Mouse (Mus musculus) embryonic fibroblast, embryonic 13.5 days (primary cell): ENCODE measurements at regions not wholly inside any gene's neighbourhood (a gene's known extent, or its start where the extent isn't known, plus 50 kb on each side); places are given as distances from the start of the nearest gene placed in this dataset.

Source experiments
- H3K27ac ChIP-seq: 2 replicates; pipeline ENCODE4 v1.5.1; 2012; ENCODE audit warnings: low read length, control low read depth, inconsistent platforms; ENCODE audit not compliant: insufficient read depth
- H3K4me1 ChIP-seq: 2 replicates; pipeline ENCODE4 v1.6.1; 2011; ENCODE audit warnings: low read length; ENCODE audit not compliant: control insufficient read depth, insufficient read depth
- H3K4me3 ChIP-seq: 2 replicates; pipeline ENCODE4 v1.5.1; 2011; ENCODE audit warnings: mild to moderate bottlenecking, control low read depth, low read length; ENCODE audit not compliant: insufficient read depth
- CTCF ChIP-seq: IDR thresholded peaks from 2 replicates; pipeline ENCODE4 v1.5.1; 2011; ENCODE audit warnings: mild to moderate bottlenecking, control low read depth, low read length, moderate library complexity, borderline replicate concordance; ENCODE audit not compliant: insufficient read depth
- POLR2A ChIP-seq: IDR thresholded peaks from 2 replicates; pipeline ENCODE4 v1.6.1; 2011; ENCODE audit warnings: low read depth, mild to moderate bottlenecking, control low read depth, low read length, moderate library complexity

DNA sequence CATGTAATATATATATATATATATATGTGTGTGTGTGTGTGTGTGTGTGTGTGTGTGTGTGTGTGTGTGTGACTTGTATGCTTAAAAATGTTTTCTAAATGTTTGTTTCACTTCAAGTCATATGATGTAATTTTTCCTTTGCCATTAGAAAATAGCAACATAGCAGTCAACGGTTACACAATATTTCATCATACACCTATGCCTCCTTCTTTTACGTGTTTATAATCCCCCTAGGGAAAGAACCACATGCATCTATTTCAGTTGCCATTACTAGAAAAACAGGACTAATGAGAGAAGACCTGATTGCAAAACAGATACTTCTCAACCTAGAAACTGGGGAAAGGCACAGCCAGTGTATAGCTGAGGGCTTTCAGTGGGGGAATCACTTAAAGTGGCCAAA is 65.2 kb upstream of the Mbnl1 start:
- no peak for TF ChIP-seq POLR2A
- no peak for TF ChIP-seq CTCF
- Histone ChIP-seq H3K4me3 (no peak overlapping the region), H3K4me1 (peaks cover under 1% of the 10 kb centered on the region), H3K27ac (peak overlapping the region; percentile 92)

- Histone ChIP-seq H3K27ac (peak overlapping the region; percentile 97), H3K4me3 (no peak overlapping the region), H3K4me1 (peaks cover 3% of the 10 kb centered on the region)
- TF ChIP-seq CTCF = no peak
- TF ChIP-seq POLR2A = no peak
Measured at GRCm38 (mm10) chr3:60407906-60408305, 64.7 kb upstream of the Mbnl1 start.

DNA sequence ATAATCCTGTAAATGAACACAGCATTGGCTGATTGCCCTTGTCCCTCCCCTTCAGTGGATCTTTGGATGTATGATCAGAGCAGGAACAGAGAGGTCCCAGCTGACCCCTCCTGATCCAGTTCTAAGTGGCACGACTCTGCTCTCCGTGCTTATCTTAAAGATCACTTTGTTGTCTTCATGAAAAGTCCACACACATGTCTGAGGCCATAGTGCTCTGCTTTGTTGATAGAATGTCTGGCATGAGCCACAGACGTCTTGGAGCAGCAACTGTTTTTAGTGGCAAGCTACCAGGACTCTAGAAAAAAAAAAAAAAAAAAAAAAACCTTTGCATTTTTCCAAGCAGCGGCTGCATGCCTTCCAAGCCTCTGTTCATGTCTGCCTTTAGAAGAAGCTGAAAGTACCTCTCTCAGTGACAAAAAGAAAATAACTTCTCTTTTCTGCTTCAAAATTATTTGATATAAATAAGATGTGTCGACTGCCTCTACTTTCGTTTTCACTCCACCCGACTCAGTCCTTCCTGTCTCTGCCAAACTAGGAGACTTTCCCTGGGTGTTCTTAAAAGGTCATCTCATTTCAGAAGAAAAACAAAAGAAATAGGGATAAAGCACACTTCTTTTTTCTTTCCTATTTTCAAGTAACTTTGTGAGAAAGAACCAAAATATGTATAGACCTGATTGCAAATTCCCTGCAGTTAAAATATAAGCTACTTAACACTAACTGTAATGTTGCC is 63.9 kb upstream of the Mbnl1 start:
- peak overlapping the region; percentile 97 for H3K27ac ChIP-seq
- TF ChIP-seq POLR2A (no peak), CTCF (no peak)
- no peak overlapping the region for H3K4me3 ChIP-seq

DNA sequence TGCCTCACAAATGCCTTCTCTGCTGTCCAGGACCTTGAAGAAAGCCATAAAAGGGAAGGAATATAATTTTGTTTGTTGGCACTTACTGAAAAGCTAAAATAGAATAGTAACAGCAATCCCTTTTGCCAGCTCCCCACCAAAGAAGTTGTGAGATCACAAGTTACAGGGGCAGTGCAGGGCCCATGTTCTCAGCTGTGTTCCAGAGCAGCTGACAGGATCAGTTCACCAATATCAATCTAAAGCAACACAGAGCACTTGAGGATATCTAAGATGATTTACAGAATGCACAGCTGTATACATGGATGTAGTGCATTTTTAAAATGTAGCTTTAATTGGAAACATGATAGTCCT is 63.4 kb upstream of the Mbnl1 start:
- peaks cover 3% of the 10 kb centered on the region for H3K4me1 ChIP-seq
- no peak overlapping the region for H3K4me3 ChIP-seq
- peak overlapping the region; percentile 97 for H3K27ac ChIP-seq
- TF ChIP-seq CTCF (no peak), POLR2A (no peak)

More for the DNA sequence above, 63.9 kb upstream of the Mbnl1 start:
- peaks cover 3% of the 10 kb centered on the region for H3K4me1 ChIP-seq

GRCm38 (mm10) chr3:60411746-60412145 is 60.9 kb upstream of the Mbnl1 start:
- no peak for TF ChIP-seq CTCF
- TF ChIP-seq POLR2A = no peak
- Histone ChIP-seq H3K4me1 (peaks cover 3% of the 10 kb centered on the region), H3K27ac (no peak overlapping the region), H3K4me3 (no peak overlapping the region)

GRCm38 (mm10) chr3:60412206-60412605 is 60.4 kb upstream of the Mbnl1 start:
- peak overlapping the region; percentile 73; the same call in 1 of the 2 replicates for H3K27ac ChIP-seq
- TF ChIP-seq CTCF (no peak), POLR2A (no peak)
- H3K4me1 ChIP-seq = peaks cover 3% of the 10 kb centered on the region
- no peak overlapping the region for H3K4me3 ChIP-seq

- Histone ChIP-seq H3K4me3 (no peak overlapping the region), H3K4me1 (peaks cover 3% of the 10 kb centered on the region), H3K27ac (no peak overlapping the region)
- no peak for TF ChIP-seq POLR2A
- TF ChIP-seq CTCF = no peak
Measured at GRCm38 (mm10) chr3:60413749-60414148, 58.9 kb upstream of the Mbnl1 start.

GRCm38 (mm10) chr3:60417001-60417400 is 55.6 kb upstream of the Mbnl1 start:
- peaks cover 3% of the 10 kb centered on the region; the same call in 1 of the 2 replicates for H3K4me1 ChIP-seq
- H3K4me3 ChIP-seq = no peak overlapping the region
- H3K27ac ChIP-seq = no peak overlapping the region
- TF ChIP-seq POLR2A (no peak), CTCF (no peak)

DNA sequence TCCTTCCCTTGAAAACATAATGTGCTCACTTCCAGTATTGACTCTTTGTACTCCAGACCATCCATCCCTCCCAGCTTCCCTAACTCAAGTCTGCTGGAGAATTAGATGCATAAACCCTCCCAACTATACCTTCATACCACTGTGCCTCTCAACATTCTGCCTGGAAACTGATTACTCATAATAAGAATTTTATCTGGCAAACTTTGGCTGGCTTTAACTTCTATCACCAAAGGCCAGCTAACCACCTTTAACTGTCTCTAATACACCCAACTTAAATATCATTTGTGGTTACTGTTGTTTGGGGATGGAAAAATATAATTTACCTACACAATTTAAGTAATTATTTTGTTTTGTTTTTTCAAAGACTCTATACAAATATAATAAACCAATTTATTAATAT is 54.0 kb upstream of the Mbnl1 start:
- Histone ChIP-seq H3K27ac (no peak overlapping the region), H3K4me3 (no peak overlapping the region), H3K4me1 (no peaks in the 10 kb centered on the region)
- TF ChIP-seq POLR2A (no peak), CTCF (no peak)

GRCm38 (mm10) chr3:60419216-60419615 is 53.4 kb upstream of the Mbnl1 start:
- no peak overlapping the region for H3K27ac ChIP-seq

More at GRCm38 (mm10) chr3:60419216-60419615, 53.4 kb upstream of the Mbnl1 start:
- TF ChIP-seq POLR2A = no peak
- TF ChIP-seq CTCF = no peak
- Histone ChIP-seq H3K4me3 (no peak overlapping the region), H3K4me1 (no peaks in the 10 kb centered on the region)
